Mouse (Mus musculus) left cerebral cortex, postnatal 4 days (tissue): ENCODE data around the gene Car15. TPM values are rescaled to one million over a fixed set of nuclear protein-coding genes. Genes with fewer than 3 reads are reported as not detected.

Source experiments
- DNase-seq: peaks from one replicate; pipeline ENCODE4 v3.0.0-alpha.2; 2022
- intact Hi-C: fragments of 180-260 bp; cut with DNase I; formaldehyde crosslinking; loops from one replicate; pipeline ENCODE4 v1.15.1; 2025
- total RNA-seq, 2 experiments: library from RNA; stranded (reverse); gene quantifications; 2 replicates each; pipeline ENCODE4 v1.2.3; 2021

The Car15 gene
- 1 to 10 TPM; 6.8 to 7.1 TPM for total RNA-seq

- no peak for DNase-seq
- intact Hi-C loops: no loop called here
Observed at GRCm38 (mm10) chr16:17838051-17838450, at the start of gene Car15. Gene Car15 (minus strand): TSS chr16:17838364.

- no peak for DNase-seq
- intact Hi-C loops: no loop called here
Observed at GRCm38 (mm10) chr16:17884116-17884515, 46.0 kb upstream of the Car15 start.

- intact Hi-C loops: no loop called here
- no peak for DNase-seq
Observed at GRCm38 (mm10) chr16:17882196-17882595, 44.0 kb upstream of the Car15 start.

- no peak for DNase-seq
Observed at GRCm38 (mm10) chr16:17879571-17879970, 41.4 kb upstream of the Car15 start.

GRCm38 (mm10) chr16:17876096-17876495 is 37.9 kb upstream of the Car15 start:
- intact Hi-C loops: no loop called here

More at GRCm38 (mm10) chr16:17879571-17879970, 41.4 kb upstream of the Car15 start:
- intact Hi-C loops: no loop called here

GRCm38 (mm10) chr16:17875174-17875573 is 37.0 kb upstream of the Car15 start:
- DNase-seq: no peak
- intact Hi-C loops: no loop called here

More at GRCm38 (mm10) chr16:17876096-17876495, 37.9 kb upstream of the Car15 start:
- DNase-seq: no peak

GRCm38 (mm10) chr16:17872995-17873394 is 34.8 kb upstream of the Car15 start:
- intact Hi-C loops: no loop called here
- DNase-seq: no peak

- DNase-seq: no peak
- intact Hi-C loops: no loop called here
Observed at GRCm38 (mm10) chr16:17871248-17871647, 33.1 kb upstream of the Car15 start.

- intact Hi-C loops: no loop called here
- DNase-seq: no peak
Observed at GRCm38 (mm10) chr16:17865770-17866169, 27.6 kb upstream of the Car15 start.

- intact Hi-C loops: no loop called here
- DNase-seq: no peak
Observed at GRCm38 (mm10) chr16:17865293-17865692, 27.1 kb upstream of the Car15 start.

GRCm38 (mm10) chr16:17858592-17858991 is 20.4 kb upstream of the Car15 start:
- no peak for DNase-seq
- intact Hi-C loops: no loop called here

GRCm38 (mm10) chr16:17857157-17857556 is 19.0 kb upstream of the Car15 start:
- no peak for DNase-seq
- intact Hi-C loops: no loop called here

- intact Hi-C loops: no loop called here
Observed at GRCm38 (mm10) chr16:17853263-17853662, 15.1 kb upstream of the Car15 start.

GRCm38 (mm10) chr16:17851860-17852259 is 13.7 kb upstream of the Car15 start:
- intact Hi-C loops: no loop called here
- DNase-seq: peak; percentile 77

More at GRCm38 (mm10) chr16:17853263-17853662, 15.1 kb upstream of the Car15 start:
- no peak for DNase-seq

GRCm38 (mm10) chr16:17851331-17851730 is 13.2 kb upstream of the Car15 start:
- intact Hi-C loops: no loop called here

GRCm38 (mm10) chr16:17849486-17849885 is 11.3 kb upstream of the Car15 start:
- intact Hi-C loops: no loop called here
- no peak for DNase-seq

More at GRCm38 (mm10) chr16:17851331-17851730, 13.2 kb upstream of the Car15 start:
- no peak for DNase-seq

GRCm38 (mm10) chr16:17848928-17849327 is 10.8 kb upstream of the Car15 start:
- intact Hi-C loops: no loop called here
- peak; percentile 43 for DNase-seq

- DNase-seq: no peak
- intact Hi-C loops: no loop called here
Observed at GRCm38 (mm10) chr16:17848431-17848830, 10.3 kb upstream of the Car15 start.

GRCm38 (mm10) chr16:17843701-17844365 is 5.7 kb upstream of the Car15 start:
- intact Hi-C loops: no loop called here
- DNase-seq: peak; percentile 60

GRCm38 (mm10) chr16:17842437-17842836 is 4.3 kb upstream of the Car15 start:
- intact Hi-C loops: no loop called here
- no peak for DNase-seq

- intact Hi-C loops: no loop called here
- peak; percentile 63 for DNase-seq
Observed at GRCm38 (mm10) chr16:17839976-17840375, 1.8 kb upstream of the Car15 start.

GRCm38 (mm10) chr16:17835481-17835880 is 2.7 kb downstream of the Car15 start:
- DNase-seq: no peak
- intact Hi-C loops: no loop called here

GRCm38 (mm10) chr16:17834543-17834942 is 3.6 kb downstream of the Car15 start:
- DNase-seq: no peak
- intact Hi-C loops: no loop called here
